Mouse (Mus musculus): ENCODE data around the gene Pank4.

Gene Pank4

GRCm38 (mm10) chr4:154963901-154964580 is at the start of gene Pank4:
Pank4 (plus strand) TSS chr4:154964123.
- DNase-seq, result peak; percentile 95 to 96

- DNase-seq, result no peak
Observed at GRCm38 (mm10) chr4:154914252-154914651, 49.7 kb upstream of the Pank4 start.

- no peak for DNase-seq
Observed at GRCm38 (mm10) chr4:154914707-154915106, 49.2 kb upstream of the Pank4 start.

GRCm38 (mm10) chr4:154915286-154915685 is 48.6 kb upstream of the Pank4 start:
- DNase-seq, result no peak

GRCm38 (mm10) chr4:154916662-154917061 is 47.3 kb upstream of the Pank4 start:
- no peak for DNase-seq

GRCm38 (mm10) chr4:154922291-154922690 is 41.6 kb upstream of the Pank4 start:
- DNase-seq, result peak; percentile 42 to 62

- no peak for DNase-seq
Observed at GRCm38 (mm10) chr4:154922931-154923330, 41.0 kb upstream of the Pank4 start.

- no peak for DNase-seq
Observed at GRCm38 (mm10) chr4:154925413-154925812, 38.5 kb upstream of the Pank4 start.

- DNase-seq, result no peak
Observed at GRCm38 (mm10) chr4:154926969-154927898, 36.7 kb upstream of the Pank4 start.

GRCm38 (mm10) chr4:154927899-154928337 is 36.0 kb upstream of the Pank4 start:
- DNase-seq, result no peak

GRCm38 (mm10) chr4:154928395-154929087 is 35.4 kb upstream of the Pank4 start, which contains the start of gene Tnfrsf14:
Tnfrsf14 (minus strand) TSS chr4:154928563.
- DNase-seq, result no peak

GRCm38 (mm10) chr4:154929088-154929660 is 34.7 kb upstream of the Pank4 start:
- no peak for DNase-seq

- DNase-seq, result no peak
Observed at GRCm38 (mm10) chr4:154933306-154933907, 30.5 kb upstream of the Pank4 start.

GRCm38 (mm10) chr4:154934800-154935199 is 29.1 kb upstream of the Pank4 start:
- no peak for DNase-seq

GRCm38 (mm10) chr4:154935788-154936187 is 28.1 kb upstream of the Pank4 start:
- no peak for DNase-seq

GRCm38 (mm10) chr4:154936542-154937255 is 27.2 kb upstream of the Pank4 start:
- DNase-seq, result no peak

GRCm38 (mm10) chr4:154937746-154938145 is 26.2 kb upstream of the Pank4 start:
- DNase-seq, result no peak

- DNase-seq, result no peak
Observed at GRCm38 (mm10) chr4:154940156-154940555, 23.8 kb upstream of the Pank4 start.

- DNase-seq, result no peak
Observed at GRCm38 (mm10) chr4:154941831-154942230, 22.1 kb upstream of the Pank4 start.

GRCm38 (mm10) chr4:154942632-154943322 is 21.1 kb upstream of the Pank4 start:
- DNase-seq, result no peak
